Mouse (Mus musculus): ENCODE measurements at regions not wholly inside any gene's neighbourhood (a gene's known extent, or its start where the extent isn't known, plus 50 kb on each side); places are given as distances from the start of the nearest gene placed in this dataset.

DNA sequence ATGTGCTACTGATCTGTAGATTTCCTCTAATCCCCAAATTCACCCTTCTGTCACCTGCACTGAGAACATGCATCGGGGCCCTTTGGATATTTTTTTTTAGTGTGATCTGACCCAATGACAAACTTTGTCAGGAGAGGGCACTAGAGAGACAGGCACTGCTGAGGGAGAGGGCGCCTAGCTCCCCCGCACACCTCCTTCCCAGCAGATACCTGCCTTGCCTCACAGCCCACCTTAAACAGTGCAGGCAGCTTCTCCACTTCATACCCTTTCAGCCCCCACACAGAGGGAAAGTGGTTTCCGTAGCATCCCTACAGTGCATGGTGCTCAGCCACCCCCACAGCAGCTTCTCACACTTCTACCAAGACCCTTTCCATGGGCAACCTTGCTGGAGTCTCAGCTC is 670.0 kb downstream of the Tmem132b start:
- no peak for DNase-seq (ENCODE audit: extremely low read depth)
- TF ChIP-seq JUN (IDR thresholded peaks at IDR 0.05; ENCODE audit: insufficient read depth, low read depth, low read length) = no peak
- TF ChIP-seq JUND (conservative IDR thresholded peaks at IDR 0.05; ENCODE audit: low read depth, low read length) = no peak
- no peak overlapping the region for H3K27ac ChIP-seq (ENCODE audit: insufficient read depth, low read depth)
- H3K4me1 ChIP-seq (ENCODE audit: control insufficient read depth in 1 of 2, insufficient read depth in 2 of 2) = no peaks in the 10 kb centered on the region
- H3K4me3 ChIP-seq (replicated peaks in 1 of 3; ENCODE audit: low read depth in 2 of 3, low read length in 2 of 3, poor library complexity in 1 of 3) = no peak overlapping the region
- no peaks in the 10 kb centered on the region for H3K36me3 ChIP-seq (replicated peaks in 1 of 2; ENCODE audit: control insufficient read depth in 1 of 2, insufficient read depth in 1 of 2, low read length in 1 of 2)
- in situ Hi-C loops (cut with MboI; ENCODE audit: low pct_ligation_motif_present, low pct_unique_long_range_greater_than_20kb, low sequenced_read_pairs) (no loop called here), dilution Hi-C loops (cut with MboI; ENCODE audit: extremely low pct_ligation_motif_present, extremely low pct_unique_long_range_greater_than_20kb, low sequenced_read_pairs) (no loop called here)
- H3K27me3 ChIP-seq (replicated peaks) = no peaks in the 10 kb centered on the region
- peaks cover 67% of the 10 kb centered on the region for H3K9me3 ChIP-seq (replicated peaks; ENCODE audit: low read length)
- no peaks in the 10 kb centered on the region for H3K79me2 ChIP-seq (replicated peaks; ENCODE audit: control insufficient read depth, extremely low read depth, insufficient read depth, poor library complexity, severe bottlenecking)
- no peak overlapping the region for H3K4me2 ChIP-seq (ENCODE audit: insufficient read depth, low read depth, poor library complexity, severe bottlenecking)
- H3K9ac ChIP-seq (ENCODE audit: insufficient read depth, low read depth) = no peak overlapping the region

DNA sequence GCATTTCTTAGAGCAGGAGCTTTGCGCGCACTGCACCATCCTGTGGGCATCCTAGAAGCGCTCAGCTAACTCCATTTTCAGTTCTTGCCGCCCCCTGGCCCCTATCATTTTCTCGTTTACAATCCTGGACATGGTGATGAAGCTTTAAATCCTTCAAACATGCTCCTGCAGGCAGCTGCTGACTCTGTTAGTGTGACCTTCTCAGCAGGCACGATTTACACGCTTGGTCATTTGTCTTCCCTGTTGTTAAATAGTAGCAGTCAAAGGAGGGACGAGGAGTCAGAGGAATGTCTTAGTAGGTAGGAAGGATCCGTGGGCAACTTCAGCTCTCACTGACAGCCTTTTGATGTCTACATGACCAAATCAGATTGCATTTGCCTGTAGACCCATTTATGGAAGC is 670.4 kb downstream of the Tmem132b start:
- Histone ChIP-seq H3K9ac (ENCODE audit: insufficient read depth, low read depth) (no peak overlapping the region), H3K9me3 (replicated peaks; ENCODE audit: low read length) (peaks cover 65% of the 10 kb centered on the region), H3K27me3 (replicated peaks) (no peaks in the 10 kb centered on the region), H3K4me2 (ENCODE audit: insufficient read depth, low read depth, poor library complexity, severe bottlenecking) (no peak overlapping the region), H3K27ac (ENCODE audit: insufficient read depth, low read depth) (no peak overlapping the region), H3K4me3 (replicated peaks in 1 of 3; ENCODE audit: low read depth in 2 of 3, low read length in 2 of 3, poor library complexity in 1 of 3) (no peak overlapping the region), H3K4me1 (ENCODE audit: control insufficient read depth in 1 of 2, insufficient read depth in 2 of 2) (no peaks in the 10 kb centered on the region), H3K79me2 (replicated peaks; ENCODE audit: control insufficient read depth, extremely low read depth, insufficient read depth, poor library complexity, severe bottlenecking) (no peaks in the 10 kb centered on the region), H3K36me3 (replicated peaks in 1 of 2; ENCODE audit: control insufficient read depth in 1 of 2, insufficient read depth in 1 of 2, low read length in 1 of 2) (no peaks in the 10 kb centered on the region)
- DNase-seq (ENCODE audit: extremely low read depth) = no peak
- TF ChIP-seq HCFC1 (IDR thresholded peaks at IDR 0.05; ENCODE audit: low read depth, low read length) (no peak), MXI1 (IDR thresholded peaks at IDR 0.05; ENCODE audit: low read depth, low read length) (no peak), SMC3 (IDR thresholded peaks at IDR 0.05; ENCODE audit: low read depth, low read length) (no peak), EP300 (IDR thresholded peaks at IDR 0.05; ENCODE audit: low read length) (no peak), ZMIZ1 (IDR thresholded peaks at IDR 0.05; ENCODE audit: low read depth, low read length) (no peak), RAD21 (IDR thresholded peaks at IDR 0.05; ENCODE audit: low read depth, low read length) (no peak), BHLHE40 (IDR thresholded peaks at IDR 0.05; ENCODE audit: low read depth, low read length) (no peak), ZC3H11A (IDR thresholded peaks at IDR 0.05; ENCODE audit: low read depth, low read length) (no peak), MAFK (IDR thresholded peaks at IDR 0.05; ENCODE audit: insufficient replicate concordance, low read length) (no peak), MYC (IDR thresholded peaks at IDR 0.05; ENCODE audit: low read depth, low read length) (no peak), JUN (IDR thresholded peaks at IDR 0.05; ENCODE audit: insufficient read depth, low read depth, low read length) (no peak), NRF1 (IDR thresholded peaks at IDR 0.05; ENCODE audit: low read depth, low read length) (no peak), CHD2 (IDR thresholded peaks at IDR 0.05; ENCODE audit: low read length) (no peak), NELFE (IDR thresholded peaks at IDR 0.05; ENCODE audit: low read depth, low read length) (no peak), IRF4 (IDR thresholded peaks at IDR 0.05; ENCODE audit: low read depth, low read length) (no peak), MEF2A (IDR thresholded peaks at IDR 0.05; ENCODE audit: borderline replicate concordance, low read depth, low read length) (no peak), CTCF (conservative IDR thresholded peaks at IDR 0.05 in 1 of 2, IDR thresholded peaks at IDR 0.05 in 1 of 2; ENCODE audit: low read depth in 2 of 2, low read length in 2 of 2) (no peak), TBP (conservative IDR thresholded peaks at IDR 0.05; ENCODE audit: low read depth, low read length) (no peak)
- dilution Hi-C loops (cut with MboI; ENCODE audit: extremely low pct_ligation_motif_present, extremely low pct_unique_long_range_greater_than_20kb, low sequenced_read_pairs) = no loop called here
- in situ Hi-C loops (cut with MboI; ENCODE audit: low pct_ligation_motif_present, low pct_unique_long_range_greater_than_20kb, low sequenced_read_pairs) = no loop called here

All from CH12.LX (cell line).